Mouse (Mus musculus) E14TG2a.4 (cell line): ENCODE measurements around the gene Narfl.

Experiments
- CTCF ChIP-seq: conservative IDR thresholded peaks from 2 replicates; pipeline ENCODE4 v1.5.1; 2014; ENCODE audit warnings: low read length
- POU5F1 ChIP-seq: IDR thresholded peaks from 2 replicates; pipeline ENCODE4 v1.6.1; 2014; ENCODE audit warnings: low read length, borderline replicate concordance

DNA sequence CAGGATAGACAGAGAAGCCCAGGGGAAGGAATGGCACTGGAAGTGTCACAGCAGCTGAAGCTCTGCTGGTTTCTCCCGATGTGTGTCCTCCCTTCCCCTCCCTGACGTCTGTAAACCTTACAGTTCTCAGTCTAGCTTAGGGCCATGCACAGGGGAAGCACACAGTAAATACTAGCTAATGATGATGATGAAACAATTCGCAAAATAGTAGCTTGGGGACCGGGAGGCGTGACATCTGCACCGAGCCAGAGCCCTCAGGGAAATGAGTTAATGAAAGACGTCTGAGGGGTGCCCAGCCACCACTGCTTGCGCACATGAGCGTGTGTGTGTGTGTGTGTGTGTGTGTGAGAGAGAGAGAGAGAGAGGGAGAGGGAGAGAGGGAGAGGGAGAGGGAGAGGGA, 4.2 kb upstream of the Narfl start:
- no peak for TF ChIP-seq CTCF
- no peak for TF ChIP-seq POU5F1
